Mouse (Mus musculus): ENCODE measurements around the gene Slc35f4.
"Not testable (repeated sequence)": the region's sequence is repeated elsewhere in the genome, so short reads cannot be mapped to it uniquely, and the experiment has no call there.

The Slc35f4 gene

DNA sequence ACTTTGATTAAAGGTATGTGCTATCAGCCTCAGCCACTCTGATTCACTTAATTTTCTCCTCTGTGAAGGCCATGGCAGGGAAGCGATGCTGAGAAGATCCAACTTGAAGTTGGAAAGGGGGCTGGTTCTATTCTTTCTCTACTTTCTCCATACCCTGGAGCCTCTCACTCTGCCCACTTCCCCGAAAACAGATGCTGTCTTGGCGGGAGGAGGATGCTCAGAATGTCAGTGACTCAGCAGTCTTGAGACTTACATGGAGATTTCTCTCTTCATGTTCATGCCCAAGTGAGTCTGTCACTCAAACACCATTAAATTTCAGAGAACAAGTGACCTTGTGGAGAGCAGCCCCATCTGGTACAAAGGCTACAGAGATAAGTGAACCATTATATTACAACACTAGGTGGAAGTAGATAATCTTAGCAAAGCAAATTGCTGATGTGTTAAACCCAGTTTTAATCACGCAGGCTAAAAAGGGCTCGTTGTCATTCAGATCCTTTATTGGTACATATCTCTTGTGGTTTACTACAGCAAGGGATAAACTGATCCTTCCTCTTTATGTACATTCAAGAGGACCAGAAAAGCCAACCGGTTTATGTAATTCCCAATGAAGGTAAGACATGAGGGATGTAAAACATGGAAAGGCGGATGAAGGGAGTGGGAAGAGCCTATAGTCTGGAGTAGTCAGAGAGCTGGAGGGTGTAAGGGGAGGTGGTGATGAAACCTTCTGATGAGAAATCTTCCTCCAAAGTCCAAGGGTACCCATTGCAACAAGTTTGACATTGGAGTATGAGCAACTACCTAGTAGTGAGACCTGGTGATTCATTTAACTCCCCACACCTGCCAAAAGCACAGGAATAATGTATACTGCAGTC is 241.8 kb downstream of the Slc35f4 start:
- ATAC-seq (ENCODE audit: insufficient number of reproducible peaks, low FRiP score, low TSS enrichment): no peak

DNA sequence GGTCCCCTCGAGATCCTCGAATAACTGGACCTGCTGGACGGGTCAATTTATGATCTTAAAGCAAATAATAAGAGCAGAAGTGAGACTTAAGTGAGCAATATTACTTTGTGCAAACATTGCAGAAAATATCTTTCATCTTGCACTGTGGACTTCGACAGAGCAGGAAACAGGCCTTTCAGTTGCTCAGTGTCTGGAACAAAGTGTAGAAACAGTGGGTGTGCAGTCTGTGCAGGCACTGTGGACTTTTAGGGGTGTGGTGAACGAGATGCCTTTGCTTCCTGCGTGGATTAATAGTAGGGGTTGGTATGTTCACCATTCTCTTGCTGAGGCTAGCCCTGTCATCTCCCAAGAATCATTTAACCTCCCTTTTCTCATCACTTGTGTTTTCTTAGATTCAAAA is 247.0 kb downstream of the Slc35f4 start:
- ATAC-seq (ENCODE audit: insufficient number of reproducible peaks, low FRiP score, low TSS enrichment): no peak

DNA sequence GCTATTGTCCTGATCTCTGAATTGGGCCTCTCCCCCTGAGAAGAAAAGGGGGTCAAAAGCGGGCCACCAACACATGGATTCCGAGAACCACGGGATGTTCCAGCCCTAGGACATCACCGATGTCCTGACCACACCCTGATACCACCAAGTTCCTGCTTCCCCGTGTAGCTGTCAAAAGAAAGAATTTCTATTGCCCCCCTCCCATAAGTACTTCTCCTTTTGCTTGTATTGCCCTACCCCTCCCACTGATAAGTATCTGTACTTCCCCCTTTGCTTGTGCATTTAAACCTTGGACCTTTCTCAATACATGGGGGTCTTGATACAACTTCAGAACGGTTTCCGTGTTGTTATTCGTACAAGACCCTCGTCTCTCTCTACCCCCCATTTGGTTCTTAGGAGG is 247.4 kb downstream of the Slc35f4 start:
- not testable (repeated sequence) for ATAC-seq (ENCODE audit: insufficient number of reproducible peaks, low FRiP score, low TSS enrichment)

DNA sequence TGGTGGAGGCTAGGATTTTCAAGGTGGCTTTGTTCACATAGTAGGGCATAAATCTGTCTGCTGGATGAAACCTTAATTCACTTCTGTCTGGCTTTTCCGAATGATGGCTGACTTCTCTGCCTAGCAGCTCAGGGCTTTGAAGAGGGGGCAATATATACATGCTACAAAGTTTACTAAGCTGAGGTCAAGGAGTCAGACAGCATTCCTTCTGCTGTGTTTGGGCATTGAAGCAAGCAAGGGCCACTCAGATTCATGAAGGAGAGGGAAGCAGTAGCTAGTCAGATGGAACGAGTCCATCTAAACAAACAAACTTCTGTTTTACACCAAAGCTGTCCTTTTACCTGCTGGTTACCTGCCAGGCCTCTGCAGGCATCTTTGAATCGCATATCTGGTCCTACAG is 248.2 kb downstream of the Slc35f4 start:
- ATAC-seq (ENCODE audit: insufficient number of reproducible peaks, low FRiP score, low TSS enrichment): no peak

DNA sequence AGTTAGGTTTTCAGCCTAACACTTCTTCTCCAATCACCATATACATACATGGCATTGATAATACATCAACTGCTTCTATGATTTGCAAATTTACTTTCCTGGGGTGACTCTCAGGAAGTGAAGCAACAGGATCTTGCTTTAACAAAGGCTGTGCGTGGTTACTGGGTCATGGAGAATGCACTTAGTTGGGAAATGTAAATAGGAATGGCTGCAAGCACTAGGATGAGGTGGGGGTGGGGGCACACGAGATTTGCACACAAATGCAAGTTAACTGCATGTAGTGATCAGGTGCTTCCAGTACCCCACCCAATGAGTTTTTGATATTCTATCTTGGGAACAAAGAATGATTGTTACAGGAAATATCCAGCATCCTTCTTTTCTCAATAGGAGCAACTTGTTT is 250.5 kb downstream of the Slc35f4 start:
- ATAC-seq (ENCODE audit: insufficient number of reproducible peaks, low FRiP score, low TSS enrichment): no peak

DNA sequence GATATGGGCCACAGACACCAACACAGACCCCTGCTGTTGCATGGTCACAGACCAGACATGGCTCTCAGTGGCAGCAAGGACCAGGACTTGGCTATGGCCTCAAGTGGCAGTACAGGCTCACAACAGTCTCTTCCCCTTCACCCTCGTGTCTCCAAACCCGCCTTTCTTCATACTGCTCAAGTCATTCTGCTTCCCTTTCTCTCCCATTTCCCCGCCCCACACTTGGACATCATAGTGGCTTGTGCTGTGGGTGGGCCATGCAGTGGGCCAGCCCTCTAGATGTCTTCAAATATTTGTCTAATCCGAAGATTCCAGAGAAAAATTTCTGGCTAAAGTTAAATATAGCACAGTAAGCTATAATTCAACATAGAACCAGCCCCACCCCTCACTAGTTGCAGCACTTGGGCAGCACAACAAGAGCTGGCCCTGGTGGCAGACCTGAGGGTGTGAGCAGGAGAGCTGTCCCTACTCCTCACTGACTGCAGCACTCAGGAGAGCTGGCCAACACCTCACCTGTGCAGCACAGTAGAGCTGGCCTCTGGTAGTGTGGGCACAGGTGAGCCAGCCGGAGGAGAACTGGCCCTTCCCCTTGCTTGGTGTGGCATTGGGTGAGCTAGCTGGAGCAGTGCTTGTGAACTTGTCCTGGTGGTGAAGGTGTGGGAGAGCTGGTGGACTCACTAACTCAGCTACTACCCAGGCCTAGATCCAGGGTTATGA is 260.4 kb downstream of the Slc35f4 start:
- ATAC-seq (ENCODE audit: insufficient number of reproducible peaks, low FRiP score, low TSS enrichment): no peak
